Mouse (Mus musculus) liver, postnatal 0 days (tissue): Measurements from ENCODE around the gene Dync1i2.

ENCODE experiments used
- CTCF ChIP-seq: sonication (generic); IDR thresholded peaks from 2 replicates; pipeline ENCODE4 v1.5.1; 2016; ENCODE audit warnings: antibody characterized with exemption, low read depth
- EP300 ChIP-seq: IDR thresholded peaks from 2 replicates; pipeline ENCODE4 v1.6.1; 2016; ENCODE audit warnings: antibody characterized with exemption, low read depth, mild to moderate bottlenecking

DNA sequence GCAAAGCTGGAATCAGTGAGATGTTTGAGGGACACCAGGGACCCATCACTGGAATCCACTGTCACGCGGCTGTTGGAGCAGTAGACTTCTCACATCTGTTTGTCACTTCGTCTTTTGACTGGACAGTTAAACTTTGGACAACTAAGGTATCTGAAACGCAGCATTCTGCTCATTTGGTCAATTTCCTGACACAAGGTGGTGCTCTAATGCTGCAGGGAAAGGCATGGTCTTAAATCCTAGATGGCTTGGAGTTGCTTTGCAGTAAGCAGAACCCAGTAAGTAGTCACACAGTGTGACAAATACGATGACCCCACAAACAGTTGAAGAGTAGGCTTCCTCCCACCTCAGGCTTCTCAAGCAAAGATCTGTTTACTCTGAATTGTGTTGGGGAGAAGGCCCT lies 39.3 kb downstream of the Dync1i2 start:
- TF ChIP-seq EP300 (no peak), CTCF (peak; percentile 67)
